Mouse (Mus musculus): ENCODE data around the gene Rpl28. TPM values are rescaled to one million over a fixed set of nuclear protein-coding genes. Genes with fewer than 3 reads are reported as not detected.
A peak's percentile ranks its signal among the peaks of the same experiment; 100 is the strongest.
"Not testable (repeated sequence)": the region's sequence is repeated elsewhere in the genome, so short reads cannot be mapped to it uniquely, and the experiment has no call there.

Gene Rpl28
- polyA plus RNA-seq, 1 experiment = 636 TPM

GRCm38 (mm10) chr7:4782759-4783158 is 9.9 kb upstream of the Rpl28 start, which contains the start of the genes Il11 and Tmem190:
Gene Il11 (minus strand): TSS chr7:4782859.
Gene Tmem190 (plus strand): TSS chr7:4782937.
- TF ChIP-seq POLR2A (IDR thresholded peaks at IDR 0.05; ENCODE audit: borderline replicate concordance, low read depth, low read length) (no peak), CTCF (IDR thresholded peaks at IDR 0.05; ENCODE audit: low read depth, low read length) (no peak)
- no peak within 1 kb of the TSS for H3K4me3 ChIP-seq (ENCODE audit: insufficient read depth, low read length)
- peaks cover 7% of the 10 kb centered on the region for H3K4me1 ChIP-seq (ENCODE audit: control insufficient read depth, insufficient read depth, low read length)
- H3K27ac ChIP-seq (ENCODE audit: insufficient read depth, low read depth, low read length) = no peak within 1 kb of the TSS

- H3K27ac ChIP-seq (ENCODE audit: insufficient read depth, low read depth, low read length) = no peak overlapping the region
- H3K4me3 ChIP-seq (ENCODE audit: insufficient read depth, low read length) = no peak overlapping the region
- peaks cover 9% of the 10 kb centered on the region for H3K4me1 ChIP-seq (ENCODE audit: control insufficient read depth, insufficient read depth, low read length)
- no peak for TF ChIP-seq POLR2A (IDR thresholded peaks at IDR 0.05; ENCODE audit: borderline replicate concordance, low read depth, low read length)
Observed at GRCm38 (mm10) chr7:4783667-4784268, 8.9 kb upstream of the Rpl28 start.

DNA sequence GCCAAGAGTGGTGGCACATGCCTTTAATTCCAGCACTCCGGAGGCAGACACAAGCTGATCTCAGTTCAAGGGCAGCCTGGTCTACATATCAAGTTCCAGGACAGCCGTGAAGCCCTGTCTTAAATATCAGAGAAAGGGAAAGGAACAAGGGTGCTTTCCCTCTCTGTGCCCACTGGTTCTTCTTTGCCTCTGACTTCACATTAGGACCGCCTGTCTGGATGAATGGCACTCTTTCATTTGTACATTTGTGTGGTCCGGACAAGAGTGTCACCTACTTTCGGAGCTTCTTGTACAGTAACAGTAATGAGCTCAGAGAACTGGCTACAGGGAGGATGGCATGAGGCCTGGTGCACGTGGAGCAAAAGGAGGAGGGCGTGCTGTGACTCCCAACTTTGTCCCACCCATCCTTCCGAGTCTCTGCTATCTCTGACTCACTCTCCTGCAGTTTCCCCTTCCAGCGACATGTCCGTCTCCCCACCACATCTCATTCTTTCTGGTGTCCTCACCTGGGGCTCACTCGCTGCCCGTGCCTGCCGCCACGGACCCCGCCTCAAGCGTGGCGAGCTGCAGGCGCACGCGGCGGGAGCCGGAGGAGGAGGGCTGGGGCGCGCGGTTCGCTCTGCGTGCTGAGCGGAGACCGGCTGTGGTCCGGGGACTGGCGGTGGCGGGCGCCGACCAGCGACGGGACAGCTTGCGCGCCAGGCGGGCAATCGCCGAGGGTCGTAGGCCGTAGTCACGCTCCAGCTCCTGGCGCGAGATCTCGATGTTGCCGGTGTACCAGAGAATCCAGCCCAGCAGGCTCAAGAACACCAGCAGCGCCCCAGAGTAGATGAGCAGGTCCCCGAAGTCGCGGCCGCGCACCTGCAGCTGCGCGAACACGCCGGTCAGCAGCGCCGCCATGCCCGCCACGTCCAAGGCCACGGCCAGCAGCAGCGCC is 3.9 kb upstream of the Rpl28 start:
- Histone ChIP-seq H3K27ac (ENCODE audit: insufficient read depth, low read depth, low read length) (peak overlapping the region; percentile 48), H3K4me3 (ENCODE audit: insufficient read depth, low read length) (peak overlapping the region; percentile 78), H3K4me1 (ENCODE audit: control insufficient read depth, insufficient read depth, low read length) (peaks cover 9% of the 10 kb centered on the region)
- TF ChIP-seq CTCF (IDR thresholded peaks at IDR 0.05; ENCODE audit: low read depth, low read length) (no peak), POLR2A (IDR thresholded peaks at IDR 0.05; ENCODE audit: borderline replicate concordance, low read depth, low read length) (no peak)

GRCm38 (mm10) chr7:4789436-4789935 is 3.2 kb upstream of the Rpl28 start, which contains the start of gene Tmem238:
Gene Tmem238 (minus strand): TSS chr7:4789656.
- H3K4me1 ChIP-seq (ENCODE audit: control insufficient read depth, insufficient read depth, low read length) = peaks cover 10% of the 10 kb centered on the region
- peak within 1 kb of the TSS; percentile 48 for H3K27ac ChIP-seq (ENCODE audit: insufficient read depth, low read depth, low read length)
- TF ChIP-seq POLR2A (IDR thresholded peaks at IDR 0.05; ENCODE audit: borderline replicate concordance, low read depth, low read length) = no peak
- TF ChIP-seq CTCF (IDR thresholded peaks at IDR 0.05; ENCODE audit: low read depth, low read length) = no peak
- peak within 1 kb of the TSS; percentile 78 for H3K4me3 ChIP-seq (ENCODE audit: insufficient read depth, low read length)

DNA sequence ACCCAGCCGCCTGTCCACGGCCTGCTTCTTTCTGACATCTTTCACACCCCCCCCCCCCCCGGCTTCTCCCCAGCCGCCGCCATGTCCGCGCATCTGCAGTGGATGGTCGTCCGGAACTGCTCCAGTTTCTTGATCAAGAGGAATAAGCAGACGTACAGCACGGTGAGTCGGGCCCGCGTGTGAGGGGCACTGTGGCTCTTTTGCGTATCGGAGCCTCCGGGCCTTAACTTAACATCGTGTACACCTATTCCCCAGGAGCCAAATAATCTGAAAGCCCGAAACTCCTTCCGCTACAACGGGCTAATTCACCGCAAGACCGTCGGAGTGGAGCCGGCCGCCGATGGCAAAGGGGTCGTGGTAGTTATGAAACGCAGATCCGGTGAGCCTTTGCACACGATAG is 574 bp downstream of the Rpl28 start:
- H3K27ac ChIP-seq (ENCODE audit: insufficient read depth, low read depth, low read length) = peak overlapping the region; percentile 88
- H3K4me3 ChIP-seq (ENCODE audit: insufficient read depth, low read length) = peak overlapping the region; percentile 96
- H3K4me1 ChIP-seq (ENCODE audit: control insufficient read depth, insufficient read depth, low read length) = not testable (repeated sequence)

GRCm38 (mm10) chr7:4793674-4794073 is 1.0 kb downstream of the Rpl28 start:
- TF ChIP-seq POLR2A (IDR thresholded peaks at IDR 0.05; ENCODE audit: borderline replicate concordance, low read depth, low read length) = no peak
- no peak for TF ChIP-seq CTCF (IDR thresholded peaks at IDR 0.05; ENCODE audit: low read depth, low read length)
- Histone ChIP-seq H3K4me1 (ENCODE audit: control insufficient read depth, insufficient read depth, low read length) (peaks cover 4% of the 10 kb centered on the region; the same call in 1 of the 2 replicates), H3K27ac (ENCODE audit: insufficient read depth, low read depth, low read length) (peak overlapping the region; percentile 88), H3K4me3 (ENCODE audit: insufficient read depth, low read length) (peak overlapping the region; percentile 96)

DNA sequence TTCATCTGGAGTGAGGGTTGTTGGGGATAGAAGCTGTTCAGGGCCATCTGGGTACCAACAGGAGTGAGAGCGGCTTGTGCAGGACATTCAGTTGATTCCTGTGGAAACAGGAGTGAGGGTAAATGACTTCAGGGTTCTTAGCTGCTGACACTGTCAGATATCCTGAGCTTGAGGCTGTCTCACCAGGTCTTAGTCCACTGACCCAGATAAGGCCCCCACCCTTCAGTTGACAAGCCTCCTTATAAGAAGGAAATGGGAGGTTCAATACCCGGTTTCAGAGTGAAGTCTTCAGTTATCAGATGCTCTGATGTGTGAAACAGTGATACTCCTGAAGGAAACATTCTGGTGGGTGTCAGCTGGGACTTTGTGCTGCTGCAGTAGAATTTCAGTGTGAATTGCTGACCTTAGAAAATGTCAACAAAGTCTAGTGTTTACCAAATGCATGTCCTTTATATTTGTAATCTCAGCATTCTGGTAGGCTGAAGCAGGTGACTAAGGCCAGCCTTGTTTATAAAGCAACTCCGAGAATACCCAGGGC is 2.0 kb downstream of the Rpl28 start:
- TF ChIP-seq CTCF (IDR thresholded peaks at IDR 0.05; ENCODE audit: low read depth, low read length) (no peak), POLR2A (IDR thresholded peaks at IDR 0.05; ENCODE audit: borderline replicate concordance, low read depth, low read length) (no peak)
- Histone ChIP-seq H3K4me3 (ENCODE audit: insufficient read depth, low read length) (peak overlapping the region; percentile 96; the same call in 1 of the 2 replicates), H3K27ac (ENCODE audit: insufficient read depth, low read depth, low read length) (no peak overlapping the region; the same call in 1 of the 2 replicates)

DNA sequence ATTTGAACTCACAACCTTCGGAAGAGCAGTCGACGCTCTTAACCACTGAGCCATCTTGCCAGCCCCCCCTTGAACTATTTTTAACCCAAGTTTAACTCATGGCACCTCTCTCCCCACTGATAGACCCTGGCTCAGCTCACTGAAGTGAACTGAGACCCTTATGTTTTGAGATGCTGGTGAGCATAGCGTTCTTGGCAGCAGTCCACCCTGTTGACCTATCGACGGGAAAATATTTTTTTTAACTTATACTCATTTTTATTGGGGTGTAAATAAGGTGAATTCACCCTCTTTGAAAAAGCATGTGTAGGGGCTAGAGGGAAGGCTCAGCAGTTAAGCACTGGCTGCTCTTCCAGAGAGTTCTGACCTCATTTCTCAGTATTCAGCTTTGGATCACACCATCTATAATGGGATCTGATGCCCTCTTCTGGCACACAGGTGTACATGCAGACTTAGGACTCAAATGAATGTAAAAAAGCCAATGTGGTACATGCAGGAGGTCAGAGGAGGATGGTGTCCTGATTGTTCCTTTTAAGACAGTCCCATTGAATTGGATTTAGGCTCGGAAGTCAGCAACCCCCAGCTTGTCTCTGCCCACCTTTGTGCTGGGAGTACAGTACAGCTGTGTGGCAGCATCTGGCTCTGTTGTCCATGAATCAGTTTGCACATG is 3.2 kb downstream of the Rpl28 start:
- H3K4me3 ChIP-seq (ENCODE audit: insufficient read depth, low read length) = no peak overlapping the region
- peaks cover 4% of the 10 kb centered on the region; the same call in 1 of the 2 replicates for H3K4me1 ChIP-seq (ENCODE audit: control insufficient read depth, insufficient read depth, low read length)
- no peak for TF ChIP-seq CTCF (IDR thresholded peaks at IDR 0.05; ENCODE audit: low read depth, low read length)
- no peak for TF ChIP-seq POLR2A (IDR thresholded peaks at IDR 0.05; ENCODE audit: borderline replicate concordance, low read depth, low read length)
- H3K27ac ChIP-seq (ENCODE audit: insufficient read depth, low read depth, low read length) = no peak overlapping the region

More for the DNA sequence above, 2.0 kb downstream of the Rpl28 start:
- peaks cover 4% of the 10 kb centered on the region; the same call in 1 of the 2 replicates for H3K4me1 ChIP-seq (ENCODE audit: control insufficient read depth, insufficient read depth, low read length)

GRCm38 (mm10) chr7:4802247-4802646 is 9.6 kb downstream of the Rpl28 start:
- no peak for TF ChIP-seq POLR2A (IDR thresholded peaks at IDR 0.05; ENCODE audit: borderline replicate concordance, low read depth, low read length)
- TF ChIP-seq CTCF (IDR thresholded peaks at IDR 0.05; ENCODE audit: low read depth, low read length) = no peak
- H3K27ac ChIP-seq (ENCODE audit: insufficient read depth, low read depth, low read length) = no peak overlapping the region
- no peak overlapping the region for H3K4me3 ChIP-seq (ENCODE audit: insufficient read depth, low read length)
- no peaks in the 10 kb centered on the region for H3K4me1 ChIP-seq (ENCODE audit: control insufficient read depth, insufficient read depth, low read length)

All from bone marrow macrophage, adult 2 months (primary cell).